Mouse (Mus musculus): ENCODE results near the gene Far2.

GRCm38 (mm10) chr6:148207522-148207921 is 160.5 kb downstream of the Far2 start:
- TF ChIP-seq CTCF (IDR thresholded peaks at IDR 0.05) (no peak), POLR2A (IDR thresholded peaks at IDR 0.05; ENCODE audit: insufficient read depth, low read depth, low read length) (no peak), EP300 (IDR thresholded peaks at IDR 0.05; ENCODE audit: insufficient read depth, low read depth, low read length) (no peak)
